Mouse (Mus musculus) lung, embryonic 16.5 days (tissue): Measurements from ENCODE around the gene Mettl16. TPM values are rescaled to one million over a fixed set of nuclear protein-coding genes. Genes with fewer than 3 reads are reported as not detected.

Experiments
- ATAC-seq: fragments of 200-750 bp; cut with Nextera tagmentation; 2 replicates; pipeline ENCODE4 v1.8.0; 2017; ENCODE audit warnings: low read depth, mild to moderate bottlenecking, moderate library complexity
- H3K27ac ChIP-seq: fragments of 300-500 bp; sonication (generic); 2 replicates; pipeline ENCODE4 v1.5.1; 2014; ENCODE audit warnings: mild to moderate bottlenecking, control low read depth, low read length
- H3K27me3 ChIP-seq: fragments of 300-500 bp; sonication (generic); 2 replicates; pipeline ENCODE4 v1.6.1; 2014; ENCODE audit warnings: low read depth, low read length, mixed read lengths; ENCODE audit not compliant: control insufficient read depth, insufficient read depth
- H3K36me3 ChIP-seq: fragments of 300-500 bp; sonication (generic); 2 replicates; pipeline ENCODE4 v1.6.1; 2014; ENCODE audit warnings: low read length; ENCODE audit not compliant: control insufficient read depth, insufficient read depth
- H3K4me1 ChIP-seq: fragments of 300-500 bp; sonication (generic); replicated peaks from 2 replicates; pipeline ENCODE4 v1.6.1; 2014; ENCODE audit warnings: low read length, mixed read lengths; ENCODE audit not compliant: control insufficient read depth, insufficient read depth
- H3K4me2 ChIP-seq: fragments of 300-500 bp; sonication (generic); 2 replicates; pipeline ENCODE4 v1.6.1; 2014; ENCODE audit warnings: low read depth, low read length, control low read depth
- H3K4me3 ChIP-seq: fragments of 300-500 bp; sonication (generic); 2 replicates; pipeline ENCODE4 v1.5.1; 2014; ENCODE audit warnings: mild to moderate bottlenecking, low read length, control low read depth
- H3K9ac ChIP-seq: fragments of 300-500 bp; sonication (generic); 2 replicates; pipeline ENCODE4 v1.6.1; 2014; ENCODE audit warnings: low read length, control low read depth
- H3K9me3 ChIP-seq: fragments of 300-500 bp; sonication (generic); 2 replicates; pipeline ENCODE4 v1.6.1; 2016; ENCODE audit warnings: low read length; ENCODE audit not compliant: control insufficient read depth
- WGBS: fragments of 180-500 bp; shearing (Covaris S2); extraction: QIAGEN DNeasy Blood & Tissue Kit; methylation state at CpG from one replicate; pipeline ENCODE4 v1.1.7; 2014; 5-methylcytosine and 5-hydroxymethylcytosine counted together
- polyA plus RNA-seq: library from polyadenylated mRNA; unstranded; fragments of >200 nt; fragmentation: Nextera tagmentation; extraction: Ambion mirVana; gene quantifications from 2 replicates; pipeline ENCODE4 v1.2.1, GENCODE M21; 2015

Gene Mettl16
- polyA plus RNA-seq, 1 experiment from 2014 or later, result 47.5 TPM

DNA sequence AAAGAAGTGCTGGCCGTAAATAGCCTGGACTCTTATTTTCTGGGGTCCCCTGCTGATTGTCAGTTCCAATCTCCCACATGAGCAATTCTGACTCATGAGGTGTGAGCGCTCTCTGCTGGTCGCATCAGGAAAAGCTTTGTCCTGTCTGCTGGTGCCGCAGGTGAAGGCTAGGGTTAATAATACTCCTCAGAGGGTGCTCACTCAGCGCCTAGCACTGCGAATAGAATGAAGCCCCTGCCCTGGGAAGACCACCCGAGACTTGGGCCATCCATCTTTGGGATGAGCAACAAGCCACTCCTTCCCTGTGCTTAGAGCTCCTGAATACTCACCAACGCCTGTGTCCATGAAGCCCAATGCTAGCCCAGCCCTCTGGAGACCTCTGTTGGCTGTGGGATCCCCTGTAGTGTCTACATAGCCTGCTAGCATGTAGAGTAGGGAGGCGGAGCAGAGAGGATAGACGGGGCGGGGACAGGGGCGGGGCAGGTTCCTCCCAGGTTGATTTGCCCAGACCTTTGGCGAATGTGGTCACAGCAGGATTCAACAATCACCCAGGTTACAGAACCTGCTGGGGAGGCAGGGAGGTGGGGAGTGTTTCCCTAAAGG, 77.4 kb downstream of the Mettl16 start:
- Histone ChIP-seq H3K27me3 (no peaks in the 10 kb centered on the region), H3K36me3 (peaks cover 6% of the 10 kb centered on the region; the same call in 1 of the 2 replicates), H3K9ac (no peak overlapping the region), H3K4me2 (peak overlapping the region; percentile 41), H3K4me1 (peaks cover 14% of the 10 kb centered on the region), H3K4me3 (no peak overlapping the region), H3K9me3 (0 out of 2 replicates have a peak, but pooled peaks cover 3% of the 10 kb centered on the region), H3K27ac (peak overlapping the region; percentile 61)
- 9% methylated on average over 13 of the region's 13 CpGs for WGBS
- peak; percentile 84 for ATAC-seq

DNA sequence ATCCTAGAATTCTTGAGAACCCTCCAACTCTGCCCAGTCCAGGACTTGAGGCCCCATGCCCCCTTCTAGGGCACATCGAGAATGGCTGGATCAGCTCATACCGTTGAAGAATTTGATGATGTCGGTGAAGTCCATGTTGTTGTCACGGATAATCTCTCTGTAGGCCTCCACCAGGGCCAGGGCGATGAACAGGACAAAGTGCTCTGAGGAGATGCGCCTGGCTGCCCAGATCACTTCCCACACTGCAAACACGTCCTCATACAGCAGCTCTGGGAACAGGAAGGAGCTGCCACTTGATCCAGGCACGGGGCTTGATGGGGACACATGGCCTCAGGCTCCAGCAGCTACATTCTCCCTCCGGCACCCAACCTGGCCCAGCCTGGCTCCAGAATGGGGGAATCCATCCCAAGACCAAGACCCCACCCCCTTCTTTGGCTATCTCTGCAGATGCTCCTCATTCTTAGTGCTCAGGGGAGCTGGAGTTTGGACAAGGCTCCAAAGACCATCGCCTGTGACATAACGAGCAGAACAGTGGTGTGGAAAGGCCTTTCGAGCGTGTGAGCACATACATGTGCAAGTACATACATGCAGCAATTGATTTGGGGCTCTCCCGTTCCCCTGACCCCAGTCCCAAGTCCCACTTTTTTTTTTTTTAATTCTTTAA, 80.5 kb downstream of the Mettl16 start:
- Histone ChIP-seq H3K36me3 (no peaks in the 10 kb centered on the region), H3K27ac (no peak overlapping the region), H3K4me3 (no peak overlapping the region), H3K9ac (no peak overlapping the region), H3K4me2 (no peak overlapping the region), H3K27me3 (no peaks in the 10 kb centered on the region), H3K9me3 (no peaks in the 10 kb centered on the region), H3K4me1 (peaks cover 11% of the 10 kb centered on the region)
- no peak for ATAC-seq
- WGBS, result 81% methylated on average over 14 of the region's 14 CpGs

- no peak overlapping the region for H3K4me2 ChIP-seq
- H3K9me3 ChIP-seq, result no peaks in the 10 kb centered on the region
- H3K36me3 ChIP-seq, result no peaks in the 10 kb centered on the region
- no peaks in the 10 kb centered on the region for H3K4me1 ChIP-seq
- H3K27me3 ChIP-seq, result no peaks in the 10 kb centered on the region
- H3K4me3 ChIP-seq, result no peak overlapping the region
- no peak overlapping the region for H3K9ac ChIP-seq
- 84% methylated on average over 9 of the region's 9 CpGs for WGBS
- no peak overlapping the region for H3K27ac ChIP-seq
- no peak for ATAC-seq
These were observed 87.1 kb downstream of the Mettl16 start for GRCm38 (mm10) chr11:74857756-74858155.

GRCm38 (mm10) chr11:74862129-74862528, 91.5 kb downstream of the Mettl16 start:
- H3K27ac ChIP-seq, result no peak overlapping the region
- peaks cover 6% of the 10 kb centered on the region for H3K4me1 ChIP-seq
- H3K4me2 ChIP-seq, result no peak overlapping the region
- H3K9ac ChIP-seq, result no peak overlapping the region
- no peaks in the 10 kb centered on the region for H3K9me3 ChIP-seq
- no peaks in the 10 kb centered on the region for H3K36me3 ChIP-seq
- no peaks in the 10 kb centered on the region for H3K27me3 ChIP-seq
- no peak overlapping the region for H3K4me3 ChIP-seq
- no peak for ATAC-seq
- WGBS, result 71% methylated on average over 5 of the region's 5 CpGs

- Histone ChIP-seq H3K27ac (no peak overlapping the region), H3K9ac (no peak overlapping the region), H3K36me3 (no peaks in the 10 kb centered on the region), H3K27me3 (no peaks in the 10 kb centered on the region), H3K9me3 (no peaks in the 10 kb centered on the region), H3K4me3 (no peak overlapping the region), H3K4me1 (peaks cover 6% of the 10 kb centered on the region), H3K4me2 (no peak overlapping the region)
- 19% methylated on average over 10 of the region's 11 CpGs for WGBS
- peak; percentile 37; the same call in 1 of the 2 replicates for ATAC-seq
These were observed 92.8 kb downstream of the Mettl16 start for GRCm38 (mm10) chr11:74863471-74863870.

DNA sequence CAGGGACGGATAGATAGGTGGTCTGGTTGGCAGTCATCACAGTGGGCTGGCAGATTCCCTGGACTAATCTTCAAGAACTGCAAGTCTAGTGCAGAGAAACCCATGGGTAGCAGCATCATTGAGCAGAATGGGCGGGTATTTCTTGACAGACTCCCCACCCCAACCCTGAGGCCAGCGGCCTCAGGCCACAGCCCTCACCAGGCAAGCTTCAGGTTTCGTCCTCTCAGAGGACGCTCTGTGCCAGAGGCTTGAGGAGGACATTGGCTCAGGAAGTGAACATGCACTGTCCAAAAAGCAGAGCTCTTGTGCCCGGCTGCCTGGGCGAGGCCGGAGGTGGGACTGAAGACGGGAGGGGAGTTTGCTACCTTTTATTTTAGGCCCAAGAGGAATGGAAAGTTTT, 93.8 kb downstream of the Mettl16 start:
- Histone ChIP-seq H3K36me3 (no peaks in the 10 kb centered on the region), H3K4me1 (peaks cover 6% of the 10 kb centered on the region), H3K27me3 (no peaks in the 10 kb centered on the region), H3K9ac (no peak overlapping the region), H3K4me3 (no peak overlapping the region), H3K4me2 (no peak overlapping the region), H3K9me3 (no peaks in the 10 kb centered on the region), H3K27ac (no peak overlapping the region)
- ATAC-seq, result no peak
- 78% methylated on average over 9 of the region's 9 CpGs for WGBS

DNA sequence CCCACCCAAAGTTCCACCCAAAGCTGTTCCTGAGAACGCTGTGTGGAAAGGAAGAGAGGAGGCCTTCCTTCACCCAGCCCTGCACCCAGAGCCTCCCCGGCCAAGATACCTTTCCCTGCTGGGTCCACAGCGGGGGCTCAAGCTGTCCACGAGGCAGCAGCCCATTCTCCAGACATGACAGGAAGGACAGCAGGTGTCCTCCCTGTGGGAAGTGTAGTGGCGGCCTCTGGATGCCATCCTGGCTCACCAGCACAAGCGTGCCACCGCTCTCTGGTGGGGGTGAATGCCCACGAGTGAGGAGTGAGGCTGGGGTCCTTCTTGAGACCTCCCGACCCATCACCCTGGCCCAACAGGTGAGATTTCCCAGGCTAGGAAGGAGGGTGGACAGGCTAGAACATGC, 94.6 kb downstream of the Mettl16 start:
- H3K4me2 ChIP-seq, result no peak overlapping the region
- no peaks in the 10 kb centered on the region for H3K9me3 ChIP-seq
- H3K9ac ChIP-seq, result no peak overlapping the region
- H3K27ac ChIP-seq, result no peak overlapping the region
- ATAC-seq, result no peak
- 84% methylated on average over 9 of the region's 9 CpGs for WGBS
- no peaks in the 10 kb centered on the region for H3K27me3 ChIP-seq
- H3K4me3 ChIP-seq, result no peak overlapping the region
- H3K4me1 ChIP-seq, result peaks cover 6% of the 10 kb centered on the region
- no peaks in the 10 kb centered on the region for H3K36me3 ChIP-seq

GRCm38 (mm10) chr11:74866640-74867039, 96.0 kb downstream of the Mettl16 start:
- H3K4me2 ChIP-seq, result no peak overlapping the region
- H3K27ac ChIP-seq, result no peak overlapping the region; the same call in 1 of the 2 replicates
- H3K9ac ChIP-seq, result no peak overlapping the region
- H3K27me3 ChIP-seq, result no peaks in the 10 kb centered on the region
- peak; percentile 72 for ATAC-seq
- no peaks in the 10 kb centered on the region for H3K36me3 ChIP-seq
- no peak overlapping the region for H3K4me3 ChIP-seq
- H3K4me1 ChIP-seq, result peaks cover 6% of the 10 kb centered on the region
- 75% methylated on average over 4 of the region's 4 CpGs for WGBS
- no peaks in the 10 kb centered on the region for H3K9me3 ChIP-seq

- H3K9ac ChIP-seq, result no peak overlapping the region
- no peaks in the 10 kb centered on the region for H3K27me3 ChIP-seq
- no peaks in the 10 kb centered on the region for H3K36me3 ChIP-seq
- no peak overlapping the region for H3K4me3 ChIP-seq
- WGBS, result 87% methylated on average over 2 of the region's 2 CpGs
- H3K4me2 ChIP-seq, result no peak overlapping the region
- H3K27ac ChIP-seq, result no peak overlapping the region
- ATAC-seq, result no peak
- H3K4me1 ChIP-seq, result peaks cover 6% of the 10 kb centered on the region
- H3K9me3 ChIP-seq, result no peaks in the 10 kb centered on the region
These were observed 96.6 kb downstream of the Mettl16 start for GRCm38 (mm10) chr11:74867181-74867580.
